Comparison of ENCODE assay signal across 21 mouse cellular contexts in the genomic region with DNA sequence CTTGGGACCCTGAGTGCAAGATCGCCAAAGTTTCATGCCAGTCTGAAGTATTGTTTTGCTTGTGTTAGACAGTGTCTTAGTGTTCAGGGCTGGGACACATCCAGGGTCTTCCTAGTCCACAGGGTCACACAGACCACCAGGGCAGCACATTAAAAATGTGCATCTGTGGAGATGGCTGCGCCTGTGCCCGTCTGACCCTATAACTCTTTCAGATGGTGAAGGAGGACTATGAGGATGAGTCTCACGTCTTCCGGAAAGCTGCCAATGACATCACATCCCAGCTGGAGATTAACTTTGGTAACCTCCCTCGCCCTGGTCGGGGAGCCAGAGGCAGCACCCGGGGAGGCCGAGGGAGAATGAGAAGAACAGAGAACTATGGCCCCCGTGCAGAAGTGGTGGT. TPM values are rescaled to one million over a fixed set of nuclear protein-coding genes. Genes with fewer than 3 reads are reported as not detected.
DNase-seq lines count a peak whose midpoint lies in the region; ATAC-seq and TF ChIP-seq lines count a peak whose summit lies in the region.
"Had no signal": no experiment of that assay in that cellular context is flagged by ENCODE, and none has a peak within 500 bp of the region (broad histone marks: within the 10 kb centered on the region; RNA-seq: fewer than 3 reads in every experiment).

No protein-coding gene starts in this region.

- no peak overlapping the region for H3K4me3 ChIP-seq in gastrocnemius, adult 2 months
- H3K4me3 ChIP-seq in liver, adult 2 months (ENCODE audit: insufficient read depth, low read depth, low read length) = no peak overlapping the region
- H3K4me3 ChIP-seq in liver, embryonic 12.5 days = no peak overlapping the region

- WGBS in liver, adult 2 months = 79% methylated on average over 10 of the region's 10 CpGs
- 80% methylated on average over 10 of the region's 10 CpGs for WGBS in liver, embryonic 12.5 days (ENCODE audit: insufficient replicate concordance)

- peak overlapping the region; percentile 12; the same call in 1 of the 2 replicates for H3K9ac ChIP-seq in liver, adult 2 months (ENCODE audit: low read depth, low read length)
- no peak overlapping the region for H3K9ac ChIP-seq in liver, embryonic 12.5 days

- H3K27ac ChIP-seq in gastrocnemius, adult 2 months = no peak overlapping the region
- H3K27ac ChIP-seq in liver, adult 2 months (replicated peaks; ENCODE audit: insufficient read depth, low read depth, low read length) = peak overlapping the region; percentile 59
- no peak overlapping the region for H3K27ac ChIP-seq in liver, embryonic 12.5 days

- no peaks in the 10 kb centered on the region for H3K79me2 ChIP-seq in liver, adult 2 months (ENCODE audit: control insufficient read depth, insufficient read depth, low read length)

- H3K27me3 ChIP-seq in liver, adult 2 months (ENCODE audit: control insufficient read depth, insufficient read depth, low read length) = no peaks in the 10 kb centered on the region
- no peaks in the 10 kb centered on the region for H3K27me3 ChIP-seq in liver, embryonic 12.5 days (replicated peaks)
- H3K27me3 ChIP-seq: Patski had no signal

- no peak for TF ChIP-seq POLR2A in liver, adult 2 months (IDR thresholded peaks at IDR 0.05; ENCODE audit: extremely low read depth, insufficient read depth, low read length)

- peak; percentile 9 for DNase-seq in gastrocnemius, adult 18-20 months (ENCODE audit: low spot score)
- DNase-seq in gastrocnemius, adult 8-10 months (ENCODE audit: low spot score in 2 of 2) = no peak
- DNase-seq in gastrocnemius, adult 2 months = peak; percentile 30
- no peak for DNase-seq in gastrocnemius, postnatal 10 days
- DNase-seq in heart, adult 11 months = peak; percentile 82
- no peak for DNase-seq in heart, adult 18-20 months
- DNase-seq in liver, adult 2 months (ENCODE audit: extremely low read depth, low read depth, low spot score) = peak; percentile 65
- DNase-seq: adrenal gland, adult 2 months; adrenal gland, adult 8-10 months; adrenal gland, postnatal 10 days; adrenal gland, postnatal 14 days; adrenal gland, postnatal 25 days; adrenal gland, postnatal 36 days; B cell, adult 2 months; cerebellum, adult 11 months; cerebellum, adult 11-12 months had no signal

- H3K4me2 ChIP-seq in liver, embryonic 12.5 days = no peak overlapping the region

- no peak for TF ChIP-seq CTCF in gastrocnemius, adult 2 months (IDR thresholded peaks at IDR 0.05)
- TF ChIP-seq CTCF in liver, adult 2 months (IDR thresholded peaks at IDR 0.05; ENCODE audit: low read depth, low read length) = no peak

- ATAC-seq in liver, embryonic 12.5 days = no peak
- ATAC-seq: activated CD4-positive, CD25-positive, alpha-beta regulatory T cell, adult 4 months; CD4-positive, CD25-positive, alpha-beta regulatory T cell, adult 4 months; Patski had no signal

- H3K4me1 ChIP-seq in liver, adult 2 months (ENCODE audit: control insufficient read depth, insufficient read depth, low read length) = peaks cover 29% of the 10 kb centered on the region
- H3K4me1 ChIP-seq in liver, embryonic 12.5 days = no peaks in the 10 kb centered on the region

- H3K36me3 ChIP-seq in liver, adult 2 months (ENCODE audit: control insufficient read depth, insufficient read depth, low read length) = peaks cover 11% of the 10 kb centered on the region
- H3K36me3 ChIP-seq in liver, embryonic 12.5 days = 0 out of 2 replicates have a peak, but pooled peaks cover 4% of the 10 kb centered on the region

- intact Hi-C loops in gastrocnemius, adult 2 months (cut with DNase I) = loop anchor here (5.0 kb wide), 1 partner anchor 123 kb away; no protein-coding TSS in a partner anchor

- no peaks in the 10 kb centered on the region for H3K9me3 ChIP-seq in liver, embryonic 12.5 days (replicated peaks)
- H3K9me3 ChIP-seq: G1E had no signal

RNA-seq across cellular contexts. Expression of a gene that starts 22.7 kb away (rescaled TPM):
- total RNA-seq in gastrocnemius, adult 18-20 months (2021) = 10 to 100 TPM; 25.1 to 28.4 TPM
- total RNA-seq in gastrocnemius, adult 8-10 months (2022) = 10 to 100 TPM; 24.1 to 26.5 (median 25.0) TPM
- 10 to 100 TPM; 22.2 to 24.8 TPM for total RNA-seq in gastrocnemius, adult 2 months (2021)
- total RNA-seq in gastrocnemius, postnatal 10 days (2021) = 10 to 100 TPM; 22.9 to 25.5 TPM
- total RNA-seq in heart, adult 18-20 months (2021) = 10 to 100 TPM; 47.8 to 49.4 TPM
- 37.7 and 39.4 TPM in 2 replicates for total RNA-seq in liver, adult 2 months (2014; rRNA removed)
- polyA plus RNA-seq in liver, adult 2 months (2012; rRNA removed) = 29.6 and 38.4 TPM in 2 replicates
- polyA plus RNA-seq in liver, embryonic 12.5 days (2016; fragmentation: Nextera tagmentation; extraction: Ambion mirVana) = 14.0 TPM in 2 replicates

RNA-seq across cellular contexts. Expression of a gene that starts 31.4 kb away (rescaled TPM):
- 10 to 100 TPM; 33.2 to 34.5 TPM for total RNA-seq in gastrocnemius, adult 18-20 months (2021)
- total RNA-seq in gastrocnemius, adult 8-10 months (2022) = 10 to 100 TPM; 22.1 to 37.1 (median 31.9) TPM
- 10 to 100 TPM; 19.1 to 23.8 TPM for total RNA-seq in gastrocnemius, adult 2 months (2021)
- 10 to 100 TPM in 1 of 2 experiments, 1 to 10 TPM in 1; 9.8 to 12.5 TPM for total RNA-seq in gastrocnemius, postnatal 10 days (2021)
- total RNA-seq in heart, adult 18-20 months (2021) = 10 to 100 TPM; 20.8 to 21.2 TPM
- total RNA-seq in liver, adult 2 months (2014; rRNA removed) = 21.8 and 22.8 TPM in 2 replicates
- 4.0 and 5.3 TPM in 2 replicates for polyA plus RNA-seq in liver, adult 2 months (2012; rRNA removed)
- polyA plus RNA-seq in liver, embryonic 12.5 days (2016; fragmentation: Nextera tagmentation; extraction: Ambion mirVana) = 26.1 and 27.2 TPM in 2 replicates

RNA-seq across cellular contexts. Expression of a gene that starts 55.2 kb away (rescaled TPM):
- total RNA-seq in gastrocnemius, adult 18-20 months (2021) = under 1 TPM; 0.50 to 0.66 TPM
- 1 to 10 TPM in 1 of 4 experiments, under 1 TPM in 3; 0.32 to 1.2 (median 0.69) TPM for total RNA-seq in gastrocnemius, adult 8-10 months (2022)
- total RNA-seq in gastrocnemius, adult 2 months (2021) = under 1 TPM; 0.84 to 0.89 TPM
- 1 to 10 TPM; 1.3 to 1.8 TPM for total RNA-seq in gastrocnemius, postnatal 10 days (2021)
- total RNA-seq in heart, adult 18-20 months (2021) = 1 to 10 TPM in 1 of 2 experiments, under 1 TPM in 1; 0.89 to 1.5 TPM
- total RNA-seq in liver, adult 2 months (2014; rRNA removed) = 48.8 and 49.7 TPM in 2 replicates
- polyA plus RNA-seq in liver, adult 2 months (2012; rRNA removed) = 33.1 and 33.7 TPM in 2 replicates
- polyA plus RNA-seq in liver, embryonic 12.5 days (2016; fragmentation: Nextera tagmentation; extraction: Ambion mirVana) = 3.0 and 3.6 TPM in 2 replicates
- polyA plus RNA-seq: G1E had no signal

Comparison
In these comparisons a context has a peak if more than half of its experiments do, and no peak if none do; other contexts are left out.
1. DNase-seq: peak in gastrocnemius, adult 18-20 months (single experiment), gastrocnemius, adult 2 months (single experiment), heart, adult 11 months (single experiment) and liver, adult 2 months (single experiment); none in gastrocnemius, adult 8-10 months (0 of 2), gastrocnemius, postnatal 10 days (single experiment) and heart, adult 18-20 months (0 of 2).
2. RNA of a gene that starts 55.2 kb away (total RNA-seq): 48.8 to 49.7 TPM in liver, adult 2 months; 1.3 to 1.8 TPM in gastrocnemius, postnatal 10 days, 0.89 to 1.5 TPM in heart, adult 18-20 months, 0.32 to 1.2 TPM in gastrocnemius, adult 8-10 months, 0.84 to 0.89 TPM in gastrocnemius, adult 2 months and 0.50 to 0.66 TPM in gastrocnemius, adult 18-20 months; every median in the first group is over 10 times any median in the second.